Mouse (Mus musculus) subcutaneous adipose tissue, adult 2 months (tissue): ENCODE data around the gene Gm17467. TPM values are rescaled to one million over a fixed set of nuclear protein-coding genes. Genes with fewer than 3 reads are reported as not detected.

Source experiments
- polyA plus RNA-seq: library from polyadenylated mRNA; depleted of rRNA; stranded (reverse); fragments of >200 nt; gene quantifications from 2 replicates; pipeline ENCODE4 v1.2.3, GENCODE M21; 2012; ENCODE audit warnings: low replicate concordance; rRNA removed

Gm17467 gene
- not detected in 2 replicates for polyA plus RNA-seq

GRCm38 (mm10) chrX:123704691-123705090 is at the start of gene Gm17467:
TSS of gene Gm17467 (minus strand) at chrX:123704791.

Other genes starting within 250 kb of the Gm17467 start
- not detected in 2 replicates for gene Cldn34c2, start 123.1 kb downstream of the Gm17467 start, polyA plus RNA-seq
- gene Cldn34c3, start 88.9 kb upstream of the Gm17467 start, polyA plus RNA-seq: not detected in 2 replicates